Comparison of ENCODE assay signal across 10 mouse cellular contexts in genomic region chr11:3374741-3375140, GRCm38 (mm10). TPM values are rescaled to one million over a fixed set of nuclear protein-coding genes. Genes with fewer than 3 reads are reported as not detected.
DNase-seq lines count a peak whose midpoint lies in the region; ATAC-seq and TF ChIP-seq lines count a peak whose summit lies in the region.
"Had no signal": no experiment of that assay in that cellular context is flagged by ENCODE, and none has a peak within 500 bp of the region (broad histone marks: within the 10 kb centered on the region; RNA-seq: fewer than 3 reads in every experiment).

No protein-coding gene starts in this region.

- H3K9me3 ChIP-seq in heart, embryonic 11.5 days (replicated peaks; ENCODE audit: control insufficient read depth, low read length), result no peaks in the 10 kb centered on the region
- no peaks in the 10 kb centered on the region for H3K9me3 ChIP-seq in embryonic facial prominence, embryonic 12.5 days
- H3K9me3 ChIP-seq in limb, embryonic 14.5 days (ENCODE audit: control insufficient read depth, low read length), result no peaks in the 10 kb centered on the region

- no peak for ATAC-seq in heart, embryonic 11.5 days (replicated peaks; ENCODE audit: insufficient number of reproducible peaks, low FRiP score, low TSS enrichment)
- no peak for ATAC-seq in embryonic facial prominence, embryonic 12.5 days (ENCODE audit: insufficient number of reproducible peaks, insufficient read depth, low FRiP score, low TSS enrichment)
- no peak for ATAC-seq in limb, embryonic 14.5 days (ENCODE audit: low FRiP score, low read depth)

- intact Hi-C loops in heart, postnatal 25 days (cut with DNase I), result no loop called here
- intact Hi-C loops in left cerebral cortex, postnatal 4 days (cut with DNase I), result no loop called here
- intact Hi-C loops in left cerebral cortex, postnatal 10 days (cut with DNase I), result no loop called here

- H3K4me1 ChIP-seq in heart, embryonic 11.5 days (ENCODE audit: control insufficient read depth, insufficient read depth, low read length), result peaks cover 43% of the 10 kb centered on the region
- peaks cover 40% of the 10 kb centered on the region for H3K4me1 ChIP-seq in embryonic facial prominence, embryonic 12.5 days
- peaks cover 21% of the 10 kb centered on the region for H3K4me1 ChIP-seq in limb, embryonic 14.5 days (ENCODE audit: control insufficient read depth, insufficient read depth, low read length)
- H3K4me1 ChIP-seq in kidney, adult 2 months (ENCODE audit: control insufficient read depth, insufficient read depth, low read length), result no peaks in the 10 kb centered on the region; the same call in 1 of the 2 replicates

- peak overlapping the region; percentile 90 for H3K27ac ChIP-seq in heart, embryonic 11.5 days (ENCODE audit: low read depth, low read length)
- H3K27ac ChIP-seq in embryonic facial prominence, embryonic 12.5 days, result peak overlapping the region; percentile 86
- peak overlapping the region; percentile 73 for H3K27ac ChIP-seq in limb, embryonic 14.5 days (replicated peaks; ENCODE audit: low read depth, low read length)
- no peak overlapping the region for H3K27ac ChIP-seq in kidney, adult 2 months (ENCODE audit: insufficient read depth, low read depth, low read length)

- no peak overlapping the region for H3K4me3 ChIP-seq in heart, embryonic 11.5 days (ENCODE audit: low read depth, low read length)
- 0 out of 2 replicates have a peak overlapping the region, but pooled peaks have one; percentile 13 for H3K4me3 ChIP-seq in embryonic facial prominence, embryonic 12.5 days
- no peak overlapping the region for H3K4me3 ChIP-seq in limb, embryonic 14.5 days (replicated peaks; ENCODE audit: low read length)
- H3K4me3 ChIP-seq in kidney, adult 2 months (ENCODE audit: insufficient read depth, low read depth, low read length), result no peak overlapping the region

- DNase-seq in heart, postnatal 25 days (ENCODE audit: low spot score), result no peak
- DNase-seq in 3134 (ENCODE audit: extremely low read depth, insufficient read length, low spot score), result peak; percentile 40
- DNase-seq in limb, embryonic 14.5 days (ENCODE audit: low spot score), result no peak
- DNase-seq in left cerebral cortex, postnatal 4 days, result no peak
- DNase-seq in left cerebral cortex, postnatal 10 days (ENCODE audit: extremely low spot score in 1 of 2, low spot score in 2 of 2), result no peak
- no peak for DNase-seq in kidney, adult 2 months
- DNase-seq: gastrocnemius, postnatal 10 days had no signal

- 38% methylated on average over 12 of the region's 12 CpGs for WGBS in heart, embryonic 11.5 days (ENCODE audit: insufficient replicate concordance)
- 37% methylated on average over 12 of the region's 12 CpGs for WGBS in embryonic facial prominence, embryonic 12.5 days
- 32% methylated on average over 12 of the region's 12 CpGs for WGBS in limb, embryonic 14.5 days
- WGBS in kidney, adult 2 months, result 63% methylated on average over 12 of the region's 12 CpGs

- peaks cover 2% of the 10 kb centered on the region; the same call in 1 of the 2 replicates for H3K36me3 ChIP-seq in heart, embryonic 11.5 days (ENCODE audit: control insufficient read depth, insufficient read depth, low read length)
- no peaks in the 10 kb centered on the region for H3K36me3 ChIP-seq in embryonic facial prominence, embryonic 12.5 days
- H3K36me3 ChIP-seq in limb, embryonic 14.5 days (ENCODE audit: control insufficient read depth, insufficient read depth, low read length), result no peaks in the 10 kb centered on the region
- H3K36me3 ChIP-seq in kidney, adult 2 months (ENCODE audit: control insufficient read depth, insufficient read depth, low read length), result no peaks in the 10 kb centered on the region

- no peaks in the 10 kb centered on the region for H3K27me3 ChIP-seq in heart, embryonic 11.5 days (ENCODE audit: control insufficient read depth, insufficient read depth, low read length)
- no peaks in the 10 kb centered on the region for H3K27me3 ChIP-seq in embryonic facial prominence, embryonic 12.5 days
- H3K27me3 ChIP-seq in limb, embryonic 14.5 days (ENCODE audit: control insufficient read depth, insufficient read depth, low read length), result no peaks in the 10 kb centered on the region
- H3K27me3 ChIP-seq in kidney, adult 2 months (replicated peaks; ENCODE audit: control insufficient read depth, insufficient read depth, low read length), result no peaks in the 10 kb centered on the region
- H3K27me3 ChIP-seq: CH12.LX had no signal

- 0 out of 2 replicates have a peak overlapping the region, but pooled peaks have one; percentile 17 for H3K9ac ChIP-seq in heart, embryonic 11.5 days (ENCODE audit: low read depth, low read length)
- H3K9ac ChIP-seq in embryonic facial prominence, embryonic 12.5 days, result no peak overlapping the region; the same call in 1 of the 2 replicates
- H3K9ac ChIP-seq in limb, embryonic 14.5 days (ENCODE audit: low read depth, low read length, severe bottlenecking), result no peak overlapping the region; the same call in 1 of the 2 replicates

- TF ChIP-seq CTCF in kidney, adult 2 months (conservative IDR thresholded peaks at IDR 0.05; ENCODE audit: insufficient read depth, insufficient read length, low read depth, low read length), result no peak

- TF ChIP-seq POLR2A in limb, embryonic 14.5 days (IDR thresholded peaks at IDR 0.05; ENCODE audit: borderline replicate concordance, extremely low read depth, insufficient read depth, insufficient read length), result no peak
- TF ChIP-seq POLR2A in kidney, adult 2 months (IDR thresholded peaks at IDR 0.05; ENCODE audit: low read depth, low read length), result no peak

- peak overlapping the region; percentile 46 for H3K4me2 ChIP-seq in heart, embryonic 11.5 days
- H3K4me2 ChIP-seq in embryonic facial prominence, embryonic 12.5 days (replicated peaks), result peak overlapping the region; percentile 37
- peak overlapping the region; percentile 10; the same call in 1 of the 2 replicates for H3K4me2 ChIP-seq in limb, embryonic 14.5 days (replicated peaks; ENCODE audit: low read depth, low read length, severe bottlenecking)

RNA-seq across cellular contexts. Expression of gene Limk2, which starts 34.2 kb away (rescaled TPM):
- 61.8 and 72.3 TPM in 2 replicates for polyA plus RNA-seq in heart, embryonic 11.5 days (2014; fragmentation: Nextera tagmentation; extraction: Ambion mirVana)
- total RNA-seq in heart, postnatal 25 days (2021), result 10 to 100 TPM; 17.2 to 18.5 TPM
- polyA plus RNA-seq in embryonic facial prominence, embryonic 12.5 days (2016; fragmentation: Nextera tagmentation; extraction: Ambion mirVana), result 69.1 and 75.1 TPM in 2 replicates
- 89.5 and 91.1 TPM in 2 replicates for polyA plus RNA-seq in limb, embryonic 14.5 days (2012; rRNA removed)
- 93.5 TPM in 2 replicates for polyA plus RNA-seq in limb, embryonic 14.5 days (2014; fragmentation: Nextera tagmentation; extraction: Ambion mirVana)
- 100 to 1,000 TPM; 135 to 140 TPM for total RNA-seq in left cerebral cortex, postnatal 4 days (2021)
- 100 to 1,000 TPM; 123 to 126 TPM for total RNA-seq in left cerebral cortex, postnatal 10 days (2021)
- 41.3 and 48.7 TPM in 2 replicates for polyA plus RNA-seq in kidney, adult 2 months (2012; rRNA removed)

RNA-seq across cellular contexts. Expression of gene Pik3ip1, which starts 44.5 kb away (rescaled TPM):
- 12.2 and 14.2 TPM in 2 replicates for polyA plus RNA-seq in heart, embryonic 11.5 days (2014; fragmentation: Nextera tagmentation; extraction: Ambion mirVana)
- total RNA-seq in heart, postnatal 25 days (2021), result 10 to 100 TPM; 39.4 to 42.4 TPM
- 12.4 and 15.1 TPM in 2 replicates for polyA plus RNA-seq in embryonic facial prominence, embryonic 12.5 days (2016; fragmentation: Nextera tagmentation; extraction: Ambion mirVana)
- 13.2 and 13.3 TPM in 2 replicates for polyA plus RNA-seq in limb, embryonic 14.5 days (2012; rRNA removed)
- polyA plus RNA-seq in limb, embryonic 14.5 days (2014; fragmentation: Nextera tagmentation; extraction: Ambion mirVana), result 13.6 and 15.5 TPM in 2 replicates
- 10 to 100 TPM; 22.9 to 23.4 TPM for total RNA-seq in left cerebral cortex, postnatal 4 days (2021)
- total RNA-seq in left cerebral cortex, postnatal 10 days (2021), result 10 to 100 TPM; 20.5 to 24.0 TPM
- 8.5 and 12.6 TPM in 2 replicates for polyA plus RNA-seq in kidney, adult 2 months (2012; rRNA removed)
